Mouse (Mus musculus): ENCODE data around the gene Shank1.
A peak's percentile ranks its signal among the peaks of the same experiment; 100 is the strongest.
"Not testable (repeated sequence)": the region's sequence is repeated elsewhere in the genome, so short reads cannot be mapped to it uniquely, and the experiment has no call there.

Shank1 gene

GRCm38 (mm10) chr7:44309475-44310284 is at the start of gene Shank1:
Gene Shank1 (plus strand): TSS chr7:44310253.
- DNase-seq: peak; percentile 64

- no peak for DNase-seq
These were observed 49.6 kb upstream of the Shank1 start for GRCm38 (mm10) chr7:44260410-44260809.

- no peak for DNase-seq
These were observed 48.9 kb upstream of the Shank1 start, which contains the start of gene Gm15517 for GRCm38 (mm10) chr7:44261147-44261546. Gene Gm15517 (plus strand): TSS chr7:44261447.

- DNase-seq: peak; percentile 99
These were observed 47.0 kb upstream of the Shank1 start for GRCm38 (mm10) chr7:44262791-44263643.

GRCm38 (mm10) chr7:44268117-44268516 is 41.9 kb upstream of the Shank1 start:
- DNase-seq: no peak

GRCm38 (mm10) chr7:44269397-44269796 is 40.7 kb upstream of the Shank1 start:
- DNase-seq: no peak

GRCm38 (mm10) chr7:44271309-44271708 is 38.7 kb upstream of the Shank1 start:
- DNase-seq: no peak

- no peak for DNase-seq
These were observed 37.5 kb upstream of the Shank1 start for GRCm38 (mm10) chr7:44272546-44272945.

- DNase-seq: no peak
These were observed 36.6 kb upstream of the Shank1 start for GRCm38 (mm10) chr7:44273446-44273845.

GRCm38 (mm10) chr7:44274096-44274495 is 36.0 kb upstream of the Shank1 start:
- DNase-seq: no peak

GRCm38 (mm10) chr7:44275546-44275945 is 34.5 kb upstream of the Shank1 start:
- no peak for DNase-seq

GRCm38 (mm10) chr7:44276461-44277249 is 33.4 kb upstream of the Shank1 start:
- DNase-seq: no peak

GRCm38 (mm10) chr7:44277250-44277622 is 32.8 kb upstream of the Shank1 start:
- DNase-seq: peak; percentile 82

GRCm38 (mm10) chr7:44280959-44281358 is 29.1 kb upstream of the Shank1 start:
- DNase-seq: no peak

- DNase-seq: no peak
These were observed 28.5 kb upstream of the Shank1 start for GRCm38 (mm10) chr7:44281586-44281985.

- no peak for DNase-seq
These were observed 22.3 kb upstream of the Shank1 start for GRCm38 (mm10) chr7:44287760-44288159.

GRCm38 (mm10) chr7:44290986-44291385 is 19.1 kb upstream of the Shank1 start:
- no peak for DNase-seq

- DNase-seq: no peak
These were observed 18.6 kb upstream of the Shank1 start for GRCm38 (mm10) chr7:44291418-44291817.

- not testable (repeated sequence) for DNase-seq
These were observed 12.6 kb upstream of the Shank1 start for GRCm38 (mm10) chr7:44297501-44297900.

- peak; percentile 70 for DNase-seq
These were observed 6.4 kb upstream of the Shank1 start for GRCm38 (mm10) chr7:44303346-44304340.

GRCm38 (mm10) chr7:44304463-44304774 is 5.6 kb upstream of the Shank1 start:
- no peak for DNase-seq
